Mouse (Mus musculus): ENCODE data around the gene Fam117b. TPM values are rescaled to one million over a fixed set of nuclear protein-coding genes. Genes with fewer than 3 reads are reported as not detected.
A peak's percentile ranks its signal among the peaks of the same experiment; 100 is the strongest.

The Fam117b gene
- polyA plus RNA-seq, 1 experiment from 2014 or later, result 10.7 TPM

GRCm38 (mm10) chr1:59941063-59941462 lies 28.3 kb downstream of the Fam117b start:
- H3K27me3 ChIP-seq (replicated peaks; ENCODE audit: control insufficient read depth, insufficient read depth, low read length), result no peaks in the 10 kb centered on the region
- no peak overlapping the region for H3K4me2 ChIP-seq (ENCODE audit: low read depth, low read length)
- no peaks in the 10 kb centered on the region for H3K9me3 ChIP-seq (ENCODE audit: control insufficient read depth, low read length)
- peaks cover 7% of the 10 kb centered on the region; the same call in 1 of the 2 replicates for H3K4me1 ChIP-seq (ENCODE audit: control insufficient read depth, insufficient read depth, low read length)
- WGBS, result 94% methylated on average over 1 of the region's 1 CpGs
- no peaks in the 10 kb centered on the region for H3K36me3 ChIP-seq (ENCODE audit: control insufficient read depth, insufficient read depth, low read length)
- DNase-seq (ENCODE audit: low spot score), result no peak
- no peak overlapping the region for H3K9ac ChIP-seq (ENCODE audit: low read depth, low read length)
- H3K4me3 ChIP-seq (ENCODE audit: low read depth, low read length), result no peak overlapping the region
- H3K27ac ChIP-seq (replicated peaks; ENCODE audit: low read depth, low read length), result no peak overlapping the region
- no peak for ATAC-seq (ENCODE audit: low read depth)

DNA sequence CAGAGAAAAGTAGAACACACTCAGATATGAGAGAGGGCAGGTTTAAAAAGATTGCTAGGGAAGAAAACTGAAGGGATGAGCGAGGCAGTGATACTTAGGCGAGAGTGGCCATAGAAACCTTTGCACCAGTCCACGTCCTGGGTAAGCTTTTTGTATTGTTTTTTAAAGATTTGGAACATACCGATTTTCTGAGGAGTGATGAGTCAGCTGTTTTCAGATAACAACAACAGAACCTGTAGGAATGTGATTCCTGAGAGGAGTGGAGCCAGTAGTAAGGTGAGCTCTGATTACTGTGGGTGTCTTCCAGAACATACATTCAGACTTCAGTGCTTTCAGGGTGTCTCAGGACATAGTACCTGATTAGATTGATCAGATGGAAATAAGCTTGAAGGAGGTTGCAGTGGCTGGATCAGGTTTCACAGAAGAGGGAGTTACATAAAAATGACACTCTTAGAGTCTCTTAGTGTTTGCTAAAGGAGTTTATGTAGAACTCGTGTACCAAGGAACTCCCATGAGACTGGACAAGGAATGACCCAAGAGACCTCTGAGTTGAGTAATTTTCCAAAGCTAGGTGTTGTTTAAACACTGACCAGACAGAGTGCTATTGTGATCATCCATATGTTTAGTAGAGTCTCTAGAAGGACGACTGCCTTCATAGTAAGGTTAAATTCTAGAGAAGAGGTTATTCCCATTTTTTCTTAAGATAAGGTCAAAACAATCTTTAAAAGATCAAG lies 29.4 kb downstream of the Fam117b start:
- H3K9me3 ChIP-seq (ENCODE audit: control insufficient read depth, low read length), result no peaks in the 10 kb centered on the region

DNA sequence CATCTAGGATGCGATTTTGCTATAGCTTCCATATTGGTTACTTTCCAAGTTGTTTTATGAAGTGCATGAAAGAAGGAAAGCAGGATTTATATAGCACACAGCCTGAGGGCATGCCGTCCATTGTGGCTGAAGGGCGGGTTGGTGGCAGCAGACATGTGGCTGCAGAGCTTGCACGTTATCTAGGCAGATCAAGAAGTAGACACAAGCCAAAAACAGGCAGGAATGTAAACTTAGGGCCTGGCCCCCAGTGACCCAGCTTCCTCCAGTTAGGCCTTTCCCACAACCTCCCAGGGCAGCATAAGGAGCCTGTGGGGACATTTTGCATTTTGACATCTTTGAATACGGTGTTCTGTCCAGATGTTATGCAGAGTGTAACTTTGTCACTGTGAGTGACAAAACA lies 31.0 kb downstream of the Fam117b start:
- DNase-seq (ENCODE audit: low spot score) (peak; percentile 2), ATAC-seq (ENCODE audit: low read depth) (no peak)
- Histone ChIP-seq H3K4me3 (ENCODE audit: low read depth, low read length) (no peak overlapping the region), H3K4me1 (ENCODE audit: control insufficient read depth, insufficient read depth, low read length) (peaks cover 7% of the 10 kb centered on the region; the same call in 1 of the 2 replicates), H3K4me2 (ENCODE audit: low read depth, low read length) (no peak overlapping the region), H3K36me3 (ENCODE audit: control insufficient read depth, insufficient read depth, low read length) (peaks cover 1% of the 10 kb centered on the region; the same call in 1 of the 2 replicates), H3K9ac (ENCODE audit: low read depth, low read length) (no peak overlapping the region), H3K9me3 (ENCODE audit: control insufficient read depth, low read length) (no peaks in the 10 kb centered on the region), H3K27ac (replicated peaks; ENCODE audit: low read depth, low read length) (no peak overlapping the region), H3K27me3 (replicated peaks; ENCODE audit: control insufficient read depth, insufficient read depth, low read length) (no peaks in the 10 kb centered on the region)
- 42% methylated on average over 5 of the region's 5 CpGs for WGBS

More for the DNA sequence above, 29.4 kb downstream of the Fam117b start:
- Histone ChIP-seq H3K4me2 (ENCODE audit: low read depth, low read length) (no peak overlapping the region), H3K27ac (replicated peaks; ENCODE audit: low read depth, low read length) (no peak overlapping the region), H3K27me3 (replicated peaks; ENCODE audit: control insufficient read depth, insufficient read depth, low read length) (no peaks in the 10 kb centered on the region), H3K36me3 (ENCODE audit: control insufficient read depth, insufficient read depth, low read length) (no peaks in the 10 kb centered on the region), H3K4me1 (ENCODE audit: control insufficient read depth, insufficient read depth, low read length) (peaks cover 7% of the 10 kb centered on the region; the same call in 1 of the 2 replicates), H3K9ac (ENCODE audit: low read depth, low read length) (no peak overlapping the region), H3K4me3 (ENCODE audit: low read depth, low read length) (no peak overlapping the region)
- 67% methylated on average over 6 of the region's 6 CpGs for WGBS
- DNase-seq (ENCODE audit: low spot score) (no peak), ATAC-seq (ENCODE audit: low read depth) (no peak)

DNA sequence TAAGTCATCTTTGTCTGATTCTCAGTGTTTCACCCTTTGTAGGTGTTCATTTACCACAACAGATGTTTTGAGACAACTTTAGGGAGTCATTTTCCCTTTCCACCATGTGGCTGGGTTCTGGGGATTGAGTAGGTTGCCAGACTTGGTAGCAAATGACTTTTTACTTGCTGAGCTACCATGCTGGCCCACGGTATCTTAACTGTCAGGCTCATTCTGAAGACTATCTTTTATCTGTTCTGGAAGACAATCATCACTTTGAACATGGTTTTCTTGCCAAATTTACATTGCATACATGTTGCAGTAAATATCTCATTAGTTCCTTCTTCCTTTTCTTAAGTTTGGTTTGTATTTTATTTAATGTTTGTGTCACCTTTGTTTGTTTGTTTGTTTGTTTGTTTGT lies 33.2 kb downstream of the Fam117b start:
- Histone ChIP-seq H3K27me3 (replicated peaks; ENCODE audit: control insufficient read depth, insufficient read depth, low read length) (no peaks in the 10 kb centered on the region), H3K4me1 (ENCODE audit: control insufficient read depth, insufficient read depth, low read length) (peaks cover 7% of the 10 kb centered on the region; the same call in 1 of the 2 replicates), H3K36me3 (ENCODE audit: control insufficient read depth, insufficient read depth, low read length) (peaks cover 18% of the 10 kb centered on the region), H3K27ac (replicated peaks; ENCODE audit: low read depth, low read length) (no peak overlapping the region), H3K4me2 (ENCODE audit: low read depth, low read length) (no peak overlapping the region), H3K9me3 (ENCODE audit: control insufficient read depth, low read length) (no peaks in the 10 kb centered on the region), H3K4me3 (ENCODE audit: low read depth, low read length) (no peak overlapping the region), H3K9ac (ENCODE audit: low read depth, low read length) (no peak overlapping the region)
- no peak for ATAC-seq (ENCODE audit: low read depth)
- WGBS, result 71% methylated on average over 1 of the region's 1 CpGs
- DNase-seq (ENCODE audit: low spot score), result no peak

DNA sequence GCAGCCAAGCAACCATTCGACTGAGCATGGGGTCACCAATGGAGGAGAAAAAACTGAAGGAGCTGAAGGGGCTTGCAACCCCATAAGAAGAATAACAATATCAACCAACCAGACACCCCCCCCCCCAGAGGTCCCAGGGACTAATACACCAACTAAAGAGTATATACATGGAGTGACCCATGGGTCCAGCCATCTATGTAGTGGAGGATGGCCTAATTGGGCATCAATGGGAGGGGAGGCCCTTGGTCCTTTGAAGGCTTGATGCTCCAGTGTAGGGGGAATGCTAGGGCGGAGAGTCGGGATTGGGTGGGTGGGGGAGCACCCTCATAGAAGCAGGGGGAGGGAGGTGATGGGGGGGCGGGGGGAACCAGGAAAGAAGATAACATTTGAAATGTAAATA lies 34.7 kb downstream of the Fam117b start:
- Histone ChIP-seq H3K27me3 (replicated peaks; ENCODE audit: control insufficient read depth, insufficient read depth, low read length) (no peaks in the 10 kb centered on the region), H3K4me2 (ENCODE audit: low read depth, low read length) (no peak overlapping the region), H3K4me1 (ENCODE audit: control insufficient read depth, insufficient read depth, low read length) (peaks cover 7% of the 10 kb centered on the region; the same call in 1 of the 2 replicates), H3K27ac (replicated peaks; ENCODE audit: low read depth, low read length) (no peak overlapping the region), H3K9ac (ENCODE audit: low read depth, low read length) (no peak overlapping the region), H3K36me3 (ENCODE audit: control insufficient read depth, insufficient read depth, low read length) (peaks cover 19% of the 10 kb centered on the region), H3K9me3 (ENCODE audit: control insufficient read depth, low read length) (no peaks in the 10 kb centered on the region), H3K4me3 (ENCODE audit: low read depth, low read length) (no peak overlapping the region)
- WGBS, result 97% methylated on average over 4 of the region's 4 CpGs
- DNase-seq (ENCODE audit: low spot score), result no peak
- no peak for ATAC-seq (ENCODE audit: low read depth)

GRCm38 (mm10) chr1:59957206-59957605 lies 44.4 kb downstream of the Fam117b start:
- no peaks in the 10 kb centered on the region for H3K27me3 ChIP-seq (replicated peaks; ENCODE audit: control insufficient read depth, insufficient read depth, low read length)
- peaks cover 34% of the 10 kb centered on the region for H3K36me3 ChIP-seq (ENCODE audit: control insufficient read depth, insufficient read depth, low read length)
- no peak overlapping the region for H3K4me2 ChIP-seq (ENCODE audit: low read depth, low read length)
- no peak overlapping the region for H3K4me3 ChIP-seq (ENCODE audit: low read depth, low read length)
- H3K9ac ChIP-seq (ENCODE audit: low read depth, low read length), result no peak overlapping the region
- H3K9me3 ChIP-seq (ENCODE audit: control insufficient read depth, low read length), result no peaks in the 10 kb centered on the region
- 73% methylated on average over 3 of the region's 3 CpGs for WGBS
- no peaks in the 10 kb centered on the region for H3K4me1 ChIP-seq (ENCODE audit: control insufficient read depth, insufficient read depth, low read length)
- ATAC-seq (ENCODE audit: low read depth) (no peak), DNase-seq (ENCODE audit: low spot score) (no peak)
- no peak overlapping the region for H3K27ac ChIP-seq (replicated peaks; ENCODE audit: low read depth, low read length)

DNA sequence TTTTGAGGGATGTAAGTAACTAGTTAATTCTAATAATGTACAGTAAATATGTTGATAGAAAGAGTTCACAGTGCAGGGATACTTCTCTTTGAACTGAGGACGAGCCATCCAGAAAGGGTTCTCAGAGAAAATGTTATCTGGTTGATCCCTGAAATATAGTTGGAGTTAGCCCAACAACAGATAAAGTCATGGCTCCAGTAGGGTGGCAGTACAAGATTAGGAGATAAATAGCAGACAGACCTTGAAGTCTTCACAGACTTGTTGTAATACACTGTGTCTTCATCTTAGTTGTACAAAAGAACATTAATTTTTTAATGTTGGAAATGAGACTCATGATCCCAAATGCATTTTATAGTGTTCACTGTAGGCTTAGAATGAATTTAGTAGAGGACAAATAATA lies 47.1 kb downstream of the Fam117b start:
- Histone ChIP-seq H3K36me3 (ENCODE audit: control insufficient read depth, insufficient read depth, low read length) (peaks cover 31% of the 10 kb centered on the region), H3K9me3 (ENCODE audit: control insufficient read depth, low read length) (no peaks in the 10 kb centered on the region), H3K4me1 (ENCODE audit: control insufficient read depth, insufficient read depth, low read length) (no peaks in the 10 kb centered on the region), H3K27me3 (replicated peaks; ENCODE audit: control insufficient read depth, insufficient read depth, low read length) (no peaks in the 10 kb centered on the region), H3K4me3 (ENCODE audit: low read depth, low read length) (no peak overlapping the region), H3K4me2 (ENCODE audit: low read depth, low read length) (no peak overlapping the region), H3K9ac (ENCODE audit: low read depth, low read length) (no peak overlapping the region), H3K27ac (replicated peaks; ENCODE audit: low read depth, low read length) (no peak overlapping the region)
- no peak for ATAC-seq (ENCODE audit: low read depth)
- no peak for DNase-seq (ENCODE audit: low spot score)
- 83% methylated on average over 1 of the region's 1 CpGs for WGBS

GRCm38 (mm10) chr1:59966171-59966785 lies 53.5 kb downstream of the Fam117b start:
- H3K36me3 ChIP-seq (ENCODE audit: control insufficient read depth, insufficient read depth, low read length), result peaks cover 34% of the 10 kb centered on the region
- DNase-seq (ENCODE audit: low spot score), result no peak
- 81% methylated on average over 6 of the region's 6 CpGs for WGBS

More at GRCm38 (mm10) chr1:59966171-59966785, 53.5 kb downstream of the Fam117b start:
- H3K4me3 ChIP-seq (ENCODE audit: low read depth, low read length), result no peak overlapping the region
- no peaks in the 10 kb centered on the region for H3K27me3 ChIP-seq (replicated peaks; ENCODE audit: control insufficient read depth, insufficient read depth, low read length)
- no peak for ATAC-seq (ENCODE audit: low read depth)
- H3K4me1 ChIP-seq (ENCODE audit: control insufficient read depth, insufficient read depth, low read length), result no peaks in the 10 kb centered on the region
- H3K4me2 ChIP-seq (ENCODE audit: low read depth, low read length), result no peak overlapping the region
- H3K9ac ChIP-seq (ENCODE audit: low read depth, low read length), result no peak overlapping the region
- no peak overlapping the region for H3K27ac ChIP-seq (replicated peaks; ENCODE audit: low read depth, low read length)
- H3K9me3 ChIP-seq (ENCODE audit: control insufficient read depth, low read length), result no peaks in the 10 kb centered on the region
